Mouse (Mus musculus): ENCODE measurements at regions not wholly inside any gene's neighbourhood (a gene's known extent, or its start where the extent isn't known, plus 50 kb on each side); places are given as distances from the start of the nearest gene placed in this dataset.

- TF ChIP-seq CTCF (IDR thresholded peaks at IDR 0.05; ENCODE audit: insufficient read depth, low read length) (no peak), POLR2A (IDR thresholded peaks at IDR 0.05; ENCODE audit: borderline replicate concordance, extremely low read depth, low read depth, low read length) (no peak)
These were observed 235.3 kb downstream of the Epha4 start for GRCm38 (mm10) chr1:77279566-77279965.
